Mouse (Mus musculus): ENCODE data around the gene D430041D05Rik.

Gene D430041D05Rik

GRCm38 (mm10) chr2:104408351-104408750 lies 2.5 kb downstream of the D430041D05Rik start:
- no peak for DNase-seq (ENCODE audit: low spot score)

- DNase-seq (ENCODE audit: low spot score) = no peak
Observed at GRCm38 (mm10) chr2:104407913-104408312, 2.9 kb downstream of the D430041D05Rik start.

GRCm38 (mm10) chr2:104404036-104404435 lies 6.8 kb downstream of the D430041D05Rik start:
- DNase-seq (ENCODE audit: low spot score) = no peak

GRCm38 (mm10) chr2:104398651-104399290 lies 12.0 kb downstream of the D430041D05Rik start:
- DNase-seq (ENCODE audit: low spot score) = no peak

- DNase-seq (ENCODE audit: low spot score) = no peak
Observed at GRCm38 (mm10) chr2:104395961-104396360, 14.9 kb downstream of the D430041D05Rik start.

GRCm38 (mm10) chr2:104394769-104395168 lies 16.0 kb downstream of the D430041D05Rik start:
- no peak for DNase-seq (ENCODE audit: low spot score)

GRCm38 (mm10) chr2:104392700-104393312 lies 18.0 kb downstream of the D430041D05Rik start:
- no peak for DNase-seq (ENCODE audit: low spot score)

GRCm38 (mm10) chr2:104389231-104389630 lies 21.6 kb downstream of the D430041D05Rik start:
- DNase-seq (ENCODE audit: low spot score) = no peak

GRCm38 (mm10) chr2:104385941-104386340 lies 24.9 kb downstream of the D430041D05Rik start:
- no peak for DNase-seq (ENCODE audit: low spot score)

- DNase-seq (ENCODE audit: low spot score) = no peak
Observed at GRCm38 (mm10) chr2:104383589-104383988, 27.2 kb downstream of the D430041D05Rik start.

GRCm38 (mm10) chr2:104382813-104383212 lies 28.0 kb downstream of the D430041D05Rik start:
- no peak for DNase-seq (ENCODE audit: low spot score)

GRCm38 (mm10) chr2:104379304-104379703 lies 31.5 kb downstream of the D430041D05Rik start:
- no peak for DNase-seq (ENCODE audit: low spot score)

- DNase-seq (ENCODE audit: low spot score) = no peak
Observed at GRCm38 (mm10) chr2:104378791-104379190, 32.0 kb downstream of the D430041D05Rik start.

- DNase-seq (ENCODE audit: low spot score) = no peak
Observed at GRCm38 (mm10) chr2:104377990-104378389, 32.8 kb downstream of the D430041D05Rik start.

GRCm38 (mm10) chr2:104372156-104372555 lies 38.7 kb downstream of the D430041D05Rik start:
- no peak for DNase-seq (ENCODE audit: low spot score)

- DNase-seq (ENCODE audit: low spot score) = no peak
Observed at GRCm38 (mm10) chr2:104371606-104372130, 39.1 kb downstream of the D430041D05Rik start.

GRCm38 (mm10) chr2:104367836-104368298 lies 42.9 kb downstream of the D430041D05Rik start:
- DNase-seq (ENCODE audit: low spot score) = no peak

- no peak for DNase-seq (ENCODE audit: low spot score)
Observed at GRCm38 (mm10) chr2:104367291-104367690, 43.5 kb downstream of the D430041D05Rik start.

GRCm38 (mm10) chr2:104359305-104359704 lies 51.5 kb downstream of the D430041D05Rik start:
- DNase-seq (ENCODE audit: low spot score) = no peak

- DNase-seq (ENCODE audit: low spot score) = no peak
Observed at GRCm38 (mm10) chr2:104358881-104359280, 51.9 kb downstream of the D430041D05Rik start.

- DNase-seq (ENCODE audit: low spot score) = no peak
Observed at GRCm38 (mm10) chr2:104356531-104356930, 54.3 kb downstream of the D430041D05Rik start.

- no peak for DNase-seq (ENCODE audit: low spot score)
Observed at GRCm38 (mm10) chr2:104354117-104354516, 56.7 kb downstream of the D430041D05Rik start.

GRCm38 (mm10) chr2:104352204-104352493 lies 58.7 kb downstream of the D430041D05Rik start:
- no peak for DNase-seq (ENCODE audit: low spot score)
